Mouse (Mus musculus) erythroblast, adult 5-6 weeks (primary cell): ENCODE results near the gene Rnaseh2a. TPM values are rescaled to one million over a fixed set of nuclear protein-coding genes. Genes with fewer than 3 reads are reported as not detected.
A peak's percentile ranks its signal among the peaks of the same experiment; 100 is the strongest.

Experiments
- ATAC-seq: replicated peaks from 2 replicates; pipeline ENCODE4 v1.8.0; 2016; ENCODE audit warnings: moderate number of reproducible peaks, mild to moderate bottlenecking, moderate TSS enrichment, inconsistent platforms; ENCODE audit not compliant: poor library complexity, low FRiP score, severe bottlenecking
- total RNA-seq, 2 experiments: library from RNA; stranded (forward) in 1 of 2; stranded (reverse) in 1 of 2; fragments of 150-400 nt in 1 of 2; fragments of 200-764, 138-1000 nt in 1 of 2; gene quantifications; 2 replicates each; pipeline versions ENCODE4 v1.2.3 to v1.2.4; 2015 to 2017; ENCODE audit warnings: low replicate concordance in 2 of 2

The Rnaseh2a gene
- total RNA-seq (2015; ENCODE audit: low replicate concordance) (31.8 and 67.2 TPM in 2 replicates), total RNA-seq (2017; ENCODE audit: low replicate concordance) (37.4 and 37.9 TPM in 2 replicates)

- peak; percentile 51 for ATAC-seq
These were observed at the start of gene Rnaseh2a, which contains the start of the genes Gm49661 and Prdx2 for GRCm38 (mm10) chr8:84969241-84970134. Gene Rnaseh2a (minus strand): TSS chr8:84969767. Gene Gm49661 (minus strand): TSS chr8:84969433. Gene Prdx2 (plus strand): TSS chr8:84969587.

- ATAC-seq: no peak
These were observed 47.6 kb upstream of the Rnaseh2a start for GRCm38 (mm10) chr8:85017209-85017608.

GRCm38 (mm10) chr8:85016724-85017123, 47.2 kb upstream of the Rnaseh2a start:
- ATAC-seq: no peak

- ATAC-seq: no peak
These were observed 44.9 kb upstream of the Rnaseh2a start, which contains the start of gene Best2 for GRCm38 (mm10) chr8:85014431-85014830. Gene Best2 (minus strand): TSS chr8:85014531.

- ATAC-seq: peak; percentile 70
These were observed 43.8 kb upstream of the Rnaseh2a start for GRCm38 (mm10) chr8:85013230-85013840.

GRCm38 (mm10) chr8:85011242-85011641, 41.7 kb upstream of the Rnaseh2a start:
- no peak for ATAC-seq

- peak; percentile 77 for ATAC-seq
These were observed 38.1 kb upstream of the Rnaseh2a start for GRCm38 (mm10) chr8:85007686-85008085.

GRCm38 (mm10) chr8:84997649-84998295, 28.2 kb upstream of the Rnaseh2a start:
- peak; percentile 90 for ATAC-seq

GRCm38 (mm10) chr8:84996978-84997377, 27.4 kb upstream of the Rnaseh2a start:
- ATAC-seq: no peak

- no peak for ATAC-seq
These were observed 26.1 kb upstream of the Rnaseh2a start for GRCm38 (mm10) chr8:84995680-84996079.

- ATAC-seq: no peak
These were observed 24.8 kb upstream of the Rnaseh2a start for GRCm38 (mm10) chr8:84994375-84994774.

- peak; percentile 44 for ATAC-seq
These were observed 21.3 kb upstream of the Rnaseh2a start for GRCm38 (mm10) chr8:84990836-84991235.

- peak; percentile 80 for ATAC-seq
These were observed 20.8 kb upstream of the Rnaseh2a start, which contains the start of gene Hook2 for GRCm38 (mm10) chr8:84990349-84990748. Gene Hook2 (plus strand): TSS chr8:84990603.

- ATAC-seq: peak; percentile 73
These were observed 20.2 kb upstream of the Rnaseh2a start for GRCm38 (mm10) chr8:84989810-84990209.

GRCm38 (mm10) chr8:84989311-84989731, 19.8 kb upstream of the Rnaseh2a start:
- peak; percentile 23; the same call in 1 of the 2 replicates for ATAC-seq

- ATAC-seq: no peak
These were observed 18.3 kb upstream of the Rnaseh2a start for GRCm38 (mm10) chr8:84987903-84988302.

- no peak for ATAC-seq
These were observed 17.8 kb upstream of the Rnaseh2a start for GRCm38 (mm10) chr8:84987388-84987787.

GRCm38 (mm10) chr8:84986379-84986945, 16.9 kb upstream of the Rnaseh2a start:
- no peak for ATAC-seq

- ATAC-seq: peak; percentile 6; the same call in 1 of the 2 replicates
These were observed 16.3 kb upstream of the Rnaseh2a start for GRCm38 (mm10) chr8:84985684-84986378.
